In genomic region chr2:78283605-78284004, GRCm38 (mm10) we compare ENCODE assay signal across 25 mouse cellular contexts.
"Had no signal": no experiment of that assay in that cellular context is flagged by ENCODE, and none has a peak within 500 bp of the region (broad histone marks: within the 10 kb centered on the region; RNA-seq: fewer than 3 reads in every experiment).

No protein-coding gene starts in this region.

- H3K4me1 ChIP-seq: intestine, embryonic 15.5 days had no signal

- H3K9ac ChIP-seq: heart, embryonic 13.5 days; heart, embryonic 15.5 days; hindbrain, embryonic 12.5 days; hindbrain, embryonic 14.5 days; intestine, embryonic 15.5 days; limb, embryonic 12.5 days had no signal

- H3K4me3 ChIP-seq: gastrocnemius, adult 2 months; heart, adult 2 months; heart, embryonic 13.5 days; heart, embryonic 15.5 days; hindbrain, embryonic 10.5 days; hindbrain, embryonic 12.5 days; intestine, embryonic 15.5 days; layer of hippocampus, adult 2 months; left cerebral cortex, adult 2 months; limb, embryonic 10.5 days; limb, embryonic 12.5 days had no signal

- H3K27me3 ChIP-seq: heart, embryonic 13.5 days; heart, embryonic 15.5 days; hindbrain, embryonic 12.5 days; intestine, embryonic 15.5 days; limb, embryonic 12.5 days had no signal

- H3K36me3 ChIP-seq: heart, embryonic 13.5 days; heart, embryonic 15.5 days; hindbrain, embryonic 10.5 days; hindbrain, embryonic 12.5 days; intestine, embryonic 15.5 days; limb, embryonic 10.5 days; limb, embryonic 12.5 days had no signal

- ATAC-seq: hindbrain, embryonic 16.5 days; inflammation-experienced regulatory T-cells, adult 6 months; intestine, embryonic 15.5 days; intestine, postnatal 0 days had no signal

- H3K9me3 ChIP-seq: heart, embryonic 13.5 days; heart, embryonic 15.5 days; hindbrain, embryonic 10.5 days; hindbrain, embryonic 12.5 days; intestine, embryonic 15.5 days; limb, embryonic 10.5 days; limb, embryonic 12.5 days had no signal

- H3K27ac ChIP-seq: gastrocnemius, adult 2 months; heart, adult 2 months; heart, embryonic 13.5 days; heart, embryonic 15.5 days; hindbrain, embryonic 10.5 days; hindbrain, embryonic 12.5 days; hindbrain, embryonic 14.5 days; intestine, embryonic 15.5 days; layer of hippocampus, adult 2 months; left cerebral cortex, adult 2 months; limb, embryonic 10.5 days; limb, embryonic 12.5 days had no signal

- DNase-seq: gastrocnemius, adult 2 months; gastrocnemius, postnatal 10 days; gastrocnemius, postnatal 25 days; heart, adult 2 months; heart, postnatal 4 days; kidney, adult 18-20 months; kidney, adult 8-10 months; kidney, postnatal 10 days; kidney, postnatal 25 days; kidney, postnatal 4 days; liver had no signal

- H3K4me2 ChIP-seq: heart, embryonic 11.5 days; heart, embryonic 13.5 days; heart, embryonic 15.5 days; hindbrain, embryonic 12.5 days; hindbrain, embryonic 14.5 days; intestine, embryonic 15.5 days; limb, embryonic 12.5 days had no signal
